Mouse (Mus musculus) bone marrow macrophage, adult 2 months (primary cell): ENCODE data around the gene Gm49395.

Source experiments
- CTCF ChIP-seq: IDR thresholded peaks from 2 replicates; pipeline ENCODE4 v1.5.1; 2012; ENCODE audit warnings: low read depth, mild to moderate bottlenecking, low read length, moderate library complexity
- POLR2A ChIP-seq: IDR thresholded peaks from 2 replicates; pipeline ENCODE4 v1.6.1; 2012; ENCODE audit warnings: mild to moderate bottlenecking, low read depth, low read length, borderline replicate concordance

DNA sequence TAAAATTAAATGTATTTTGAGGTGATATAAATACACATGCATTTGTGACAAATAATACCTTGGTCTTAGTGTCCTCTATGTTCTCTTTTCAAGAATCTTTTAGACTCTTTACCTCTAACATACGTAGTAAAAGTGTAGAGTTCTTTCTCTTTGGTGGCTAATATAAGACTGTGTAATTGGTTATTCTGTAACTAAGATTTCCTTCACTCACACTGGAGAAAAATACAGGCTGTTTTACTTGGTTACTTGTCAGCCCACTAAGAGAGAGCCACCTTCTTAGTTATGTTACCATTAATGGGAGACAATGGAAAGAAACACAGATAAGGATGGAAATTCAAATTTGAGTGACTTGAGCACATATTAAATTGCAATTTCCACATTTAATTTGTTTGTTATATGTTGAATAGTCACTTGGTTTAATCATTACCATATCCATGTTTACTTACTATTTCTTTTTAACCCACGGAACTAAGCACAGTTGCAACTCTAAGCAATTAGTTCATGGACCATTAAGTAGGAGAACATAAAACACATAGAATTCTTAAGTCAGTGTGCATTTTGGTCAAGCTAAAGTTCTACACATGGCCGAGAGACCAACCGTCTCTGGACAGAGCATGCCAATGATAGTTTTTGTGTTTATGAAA, 34.3 kb downstream of the Gm49395 start:
- TF ChIP-seq POLR2A (no peak), CTCF (no peak)
